Mouse (Mus musculus) G1E (cell line): ENCODE results near the gene Magi3. TPM values are rescaled to one million over a fixed set of nuclear protein-coding genes. Genes with fewer than 3 reads are reported as not detected.

ENCODE experiments used
- ATAC-seq: 2 replicates; pipeline ENCODE4 v1.8.0; 2016; ENCODE audit warnings: mild to moderate bottlenecking; ENCODE audit not compliant: insufficient number of reproducible peaks, poor library complexity, low FRiP score, severe bottlenecking; ENCODE audit errors: extremely low read depth
- DNase-seq: peaks from one replicate; pipeline ENCODE4 v3.0.0; 2012; ENCODE audit warnings: low spot score
- H3K27me3 ChIP-seq: 2 replicates; pipeline ENCODE4 v1.6.1; 2012; ENCODE audit warnings: mild to moderate bottlenecking, low read length, inconsistent platforms; ENCODE audit not compliant: insufficient read depth
- H3K36me3 ChIP-seq: replicated peaks from 2 replicates; pipeline ENCODE3; 2012; ENCODE audit warnings: mild to moderate bottlenecking, inconsistent platforms
- H3K4me1 ChIP-seq: 2 replicates; pipeline ENCODE4 v1.6.1; 2012; ENCODE audit warnings: low read depth, low read length, inconsistent platforms, mixed read lengths; ENCODE audit not compliant: insufficient read depth
- H3K4me3 ChIP-seq: 2 replicates; pipeline ENCODE4 v1.5.1; 2012; ENCODE audit warnings: low read depth, mild to moderate bottlenecking, inconsistent platforms, low read length, moderate library complexity, mixed read lengths
- H3K9me3 ChIP-seq: replicated peaks from 2 replicates; pipeline ENCODE4 v1.6.1; 2012; ENCODE audit warnings: inconsistent platforms
- CTCF ChIP-seq: IDR thresholded peaks from 2 replicates; pipeline ENCODE4 v1.5.1; 2012; ENCODE audit warnings: low read depth, low read length, inconsistent platforms, mixed read lengths
- GATA1 ChIP-seq: IDR thresholded peaks from 2 replicates; pipeline ENCODE4 v1.6.1; 2012; ENCODE audit warnings: borderline replicate concordance, low read length, inconsistent platforms, mixed read lengths
- GATA2 ChIP-seq: IDR thresholded peaks from 2 replicates; pipeline ENCODE4 v1.6.1; 2012; ENCODE audit warnings: low read depth, low read length, inconsistent platforms, borderline replicate concordance
- POLR2AphosphoS5 ChIP-seq: IDR thresholded peaks from 2 replicates; pipeline ENCODE4 v1.6.1; 2012; ENCODE audit warnings: low read depth, low read length, inconsistent platforms; ENCODE audit not compliant: insufficient replicate concordance
- TAL1 ChIP-seq: conservative IDR thresholded peaks from 2 replicates; pipeline ENCODE4 v1.6.1; 2012; ENCODE audit warnings: low read depth, low read length, inconsistent platforms, mixed read lengths
- polyA plus RNA-seq: library from polyadenylated mRNA; stranded (reverse); fragments of >175 nt; gene quantifications from 2 replicates; pipeline ENCODE4 v1.2.3, GENCODE M21; 2012
- total RNA-seq, 2 experiments: library from RNA; stranded (forward) in 1 of 2; stranded (reverse) in 1 of 2; fragments of 200-1000 nt in 1 of 2; fragments of >200 nt in 1 of 2; fragmentation: Nextera tagmentation in 1 of 2; gene quantifications; 2 replicates each; pipeline ENCODE4 v1.2.3; 2014 to 2017

The Magi3 gene
- total and polyA plus RNA-seq, 3 experiments, result 0.16 TPM; not detected in 2

- no peaks in the 10 kb centered on the region for H3K9me3 ChIP-seq
- no peak for ATAC-seq
- DNase-seq, result no peak
Observed at GRCm38 (mm10) chr3:104247850-104248249, 27.7 kb upstream of the Magi3 start.

GRCm38 (mm10) chr3:104247057-104247456 lies 26.9 kb upstream of the Magi3 start:
- Histone ChIP-seq H3K36me3 (no peaks in the 10 kb centered on the region), H3K4me3 (no peak overlapping the region), H3K9me3 (no peaks in the 10 kb centered on the region), H3K27me3 (no peaks in the 10 kb centered on the region), H3K4me1 (no peaks in the 10 kb centered on the region)
- no peak for DNase-seq
- no peak for TF ChIP-seq CTCF
- no peak for TF ChIP-seq TAL1
- TF ChIP-seq GATA1, result no peak
- TF ChIP-seq GATA2, result no peak
- no peak for TF ChIP-seq POLR2AphosphoS5
- no peak for ATAC-seq

More at GRCm38 (mm10) chr3:104247850-104248249, 27.7 kb upstream of the Magi3 start:
- no peaks in the 10 kb centered on the region for H3K4me1 ChIP-seq
- no peak overlapping the region for H3K4me3 ChIP-seq
- H3K36me3 ChIP-seq, result no peaks in the 10 kb centered on the region
- no peaks in the 10 kb centered on the region for H3K27me3 ChIP-seq
- no peak for TF ChIP-seq CTCF
- TF ChIP-seq GATA2, result no peak
- no peak for TF ChIP-seq GATA1
- TF ChIP-seq POLR2AphosphoS5, result no peak
- no peak for TF ChIP-seq TAL1

- no peaks in the 10 kb centered on the region for H3K9me3 ChIP-seq
- no peak for ATAC-seq
- DNase-seq, result no peak
- H3K36me3 ChIP-seq, result no peaks in the 10 kb centered on the region
- TF ChIP-seq GATA1 (no peak), TAL1 (no peak), CTCF (no peak), POLR2AphosphoS5 (no peak), GATA2 (no peak)
- no peak overlapping the region for H3K4me3 ChIP-seq
- no peaks in the 10 kb centered on the region for H3K27me3 ChIP-seq
- no peaks in the 10 kb centered on the region for H3K4me1 ChIP-seq
Observed at GRCm38 (mm10) chr3:104244373-104244772, 24.2 kb upstream of the Magi3 start.

GRCm38 (mm10) chr3:104243972-104244371 lies 23.8 kb upstream of the Magi3 start:
- no peaks in the 10 kb centered on the region for H3K4me1 ChIP-seq
- H3K36me3 ChIP-seq, result no peaks in the 10 kb centered on the region
- no peaks in the 10 kb centered on the region for H3K27me3 ChIP-seq
- ATAC-seq (no peak), DNase-seq (no peak)
- no peak overlapping the region for H3K4me3 ChIP-seq
- no peak for TF ChIP-seq CTCF
- TF ChIP-seq GATA1, result no peak
- no peak for TF ChIP-seq POLR2AphosphoS5
- no peak for TF ChIP-seq TAL1
- TF ChIP-seq GATA2, result no peak
- H3K9me3 ChIP-seq, result no peaks in the 10 kb centered on the region

GRCm38 (mm10) chr3:104239785-104240184 lies 19.6 kb upstream of the Magi3 start:
- Histone ChIP-seq H3K4me3 (no peak overlapping the region), H3K36me3 (no peaks in the 10 kb centered on the region), H3K9me3 (no peaks in the 10 kb centered on the region), H3K27me3 (no peaks in the 10 kb centered on the region), H3K4me1 (no peaks in the 10 kb centered on the region)
- DNase-seq, result no peak
- no peak for TF ChIP-seq TAL1
- TF ChIP-seq GATA2, result no peak
- TF ChIP-seq POLR2AphosphoS5, result no peak
- no peak for ATAC-seq

DNA sequence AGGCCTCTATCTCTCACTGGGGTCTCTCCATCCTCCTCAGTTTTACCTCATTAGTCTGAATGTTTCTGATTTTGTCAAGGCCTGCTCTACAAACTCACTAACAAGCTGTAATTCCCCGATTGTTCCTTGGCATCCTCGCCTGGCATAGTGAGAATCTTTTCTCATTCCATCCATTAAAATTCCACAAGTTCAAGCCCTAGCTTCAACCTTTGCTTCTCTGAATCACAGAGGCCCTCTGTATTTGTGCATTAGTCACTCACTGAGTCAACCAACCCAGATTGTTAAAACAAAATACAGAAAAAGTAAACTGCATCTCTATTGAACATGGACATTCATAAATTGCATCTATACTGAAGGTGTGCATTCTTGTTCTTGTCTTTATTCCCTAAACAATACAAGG lies 19.2 kb upstream of the Magi3 start:
- Histone ChIP-seq H3K4me1 (no peaks in the 10 kb centered on the region), H3K4me3 (no peak overlapping the region), H3K36me3 (no peaks in the 10 kb centered on the region), H3K9me3 (no peaks in the 10 kb centered on the region), H3K27me3 (no peaks in the 10 kb centered on the region)
- no peak for TF ChIP-seq CTCF
- no peak for TF ChIP-seq TAL1
- no peak for TF ChIP-seq POLR2AphosphoS5
- TF ChIP-seq GATA2, result no peak
- TF ChIP-seq GATA1, result no peak
- DNase-seq, result no peak
- ATAC-seq, result no peak

DNA sequence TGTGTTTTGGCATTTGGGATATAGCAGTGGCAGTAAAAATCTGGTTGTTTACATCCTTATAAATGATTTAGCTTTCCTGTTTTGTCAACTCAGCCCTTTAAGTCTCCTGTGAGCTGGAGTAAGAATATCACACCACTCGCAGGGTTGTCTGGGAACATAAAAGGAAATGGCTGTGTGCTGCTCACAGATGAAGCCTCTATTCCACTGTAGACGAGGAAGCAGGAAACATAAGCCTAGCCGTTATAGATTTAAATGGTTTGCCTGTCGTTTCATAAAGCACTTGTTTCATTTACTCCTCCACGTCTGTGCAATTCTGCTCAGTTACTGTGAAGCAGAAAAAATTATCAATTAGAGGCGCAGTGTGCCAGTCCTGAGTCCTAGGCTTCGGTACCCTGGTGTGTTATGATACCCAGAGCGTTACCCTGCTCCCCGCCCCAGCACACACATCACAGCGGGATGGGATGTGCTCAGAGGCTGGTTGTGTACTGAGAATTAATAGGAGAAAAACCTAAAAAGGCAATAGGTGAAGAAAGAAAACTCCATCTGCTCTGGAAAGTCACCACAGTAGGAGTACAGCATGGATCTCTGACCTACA lies 17.8 kb upstream of the Magi3 start:
- no peak for DNase-seq
- no peak overlapping the region for H3K4me3 ChIP-seq
- ATAC-seq, result no peak
- H3K27me3 ChIP-seq, result no peaks in the 10 kb centered on the region
- no peaks in the 10 kb centered on the region for H3K9me3 ChIP-seq
- no peaks in the 10 kb centered on the region for H3K36me3 ChIP-seq
- no peaks in the 10 kb centered on the region for H3K4me1 ChIP-seq
- TF ChIP-seq CTCF, result no peak
- TF ChIP-seq GATA1, result no peak
